Mouse (Mus musculus) CH12.LX (cell line): Measurements from ENCODE around the gene Tigit.

Experiments
- CTCF ChIP-seq, 2 experiments: IDR thresholded peaks in 1 of 2; conservative IDR thresholded peaks in 1 of 2; 2 replicates each; pipeline ENCODE4 v1.5.1; 2011 to 2012; ENCODE audit warnings: low read depth in 2 of 2, low read length in 2 of 2, improper control_type of control experiment in 1 of 2, inconsistent platforms in 1 of 2, mild to moderate bottlenecking in 1 of 2, moderate library complexity in 1 of 2
- E2F4 ChIP-seq: IDR thresholded peaks from 2 replicates; pipeline ENCODE4 v1.6.1; 2011; ENCODE audit warnings: low read depth, low read length, improper control_type of control experiment; ENCODE audit not compliant: insufficient replicate concordance
- ETS1 ChIP-seq: conservative IDR thresholded peaks from 2 replicates; pipeline ENCODE4 v1.6.1; 2012; ENCODE audit warnings: low read depth, mild to moderate bottlenecking, inconsistent platforms, low read length, improper control_type of control experiment, moderate library complexity
- GABPA ChIP-seq: IDR thresholded peaks from 2 replicates; pipeline ENCODE4 v1.6.1; 2012; ENCODE audit warnings: low read depth, low read length, improper control_type of control experiment, inconsistent platforms; ENCODE audit not compliant: insufficient replicate concordance
- HCFC1 ChIP-seq: IDR thresholded peaks from 2 replicates; pipeline ENCODE4 v1.6.1; 2012; ENCODE audit warnings: low read depth, mild to moderate bottlenecking, inconsistent platforms, low read length, improper control_type of control experiment
- MXI1 ChIP-seq: IDR thresholded peaks from 2 replicates; pipeline ENCODE4 v1.6.1; 2011; ENCODE audit warnings: mild to moderate bottlenecking, low read depth, low read length, improper control_type of control experiment
- POLR2A ChIP-seq: IDR thresholded peaks from 2 replicates; pipeline ENCODE4 v1.6.1; 2011; ENCODE audit warnings: low read depth, mild to moderate bottlenecking, improper control_type of control experiment, low read length
- TCF12 ChIP-seq: IDR thresholded peaks from 2 replicates; pipeline ENCODE4 v1.6.1; 2014; ENCODE audit warnings: low read depth, mild to moderate bottlenecking, inconsistent platforms, low read length, improper control_type of control experiment
- USF1 ChIP-seq: IDR thresholded peaks from 2 replicates; pipeline ENCODE4 v1.6.1; 2014; ENCODE audit warnings: low read depth, mild to moderate bottlenecking, inconsistent platforms, low read length, improper control_type of control experiment
- USF2 ChIP-seq: conservative IDR thresholded peaks from 2 replicates; pipeline ENCODE4 v1.6.1; 2011; ENCODE audit warnings: low read depth, low read length, improper control_type of control experiment
- ZC3H11A ChIP-seq: IDR thresholded peaks from 2 replicates; pipeline ENCODE4 v1.6.1; 2012; ENCODE audit warnings: low read depth, mild to moderate bottlenecking, inconsistent platforms, low read length, improper control_type of control experiment

DNA sequence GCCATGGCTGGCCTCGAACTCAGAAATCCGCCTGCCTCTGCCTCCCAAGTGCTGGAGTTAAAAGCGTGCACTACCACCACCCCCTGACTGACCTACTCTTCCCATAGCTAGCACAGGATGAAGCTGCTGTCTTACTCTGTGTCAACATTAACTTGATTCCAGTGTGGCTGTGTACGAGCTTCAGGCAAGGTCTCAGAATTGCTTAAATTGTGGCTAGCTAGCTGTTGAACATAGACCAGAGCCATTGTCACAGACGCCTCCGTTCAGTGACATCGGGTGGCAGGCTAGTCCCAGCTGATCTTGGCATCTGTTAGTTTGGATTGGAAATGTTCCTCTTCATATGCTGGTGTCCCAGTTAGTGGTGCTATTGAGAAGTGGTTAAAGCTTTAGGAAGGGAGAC lies 47.4 kb upstream of the Tigit start:
- TF ChIP-seq CTCF (conservative IDR thresholded peaks at IDR 0.05 in 1 of 2, IDR thresholded peaks at IDR 0.05 in 1 of 2; ENCODE audit: low read depth in 2 of 2, low read length in 2 of 2) (0 out of 4 replicates have a peak, but pooled peaks of 1 of the 2 experiments have one; percentile 5), USF1 (no peak), USF2 (no peak), POLR2A (no peak), MXI1 (no peak), ETS1 (no peak), TCF12 (no peak), ZC3H11A (no peak), GABPA (no peak), E2F4 (no peak), HCFC1 (no peak)
